Mouse (Mus musculus): ENCODE measurements around the gene Mief1. TPM values are rescaled to one million over a fixed set of nuclear protein-coding genes. Genes with fewer than 3 reads are reported as not detected.

Gene Mief1
- polyA plus RNA-seq, 1 experiment from 2014 or later, result 21.1 TPM

- Histone ChIP-seq H3K36me3 (no peaks in the 10 kb centered on the region), H3K9me3 (replicated peaks) (no peaks in the 10 kb centered on the region), H3K4me3 (no peak overlapping the region), H3K9ac (no peak overlapping the region), H3K4me2 (no peak overlapping the region), H3K27me3 (peaks cover 21% of the 10 kb centered on the region), H3K27ac (no peak overlapping the region), H3K4me1 (replicated peaks) (no peaks in the 10 kb centered on the region)
- ATAC-seq (replicated peaks; ENCODE audit: insufficient number of reproducible peaks, insufficient read depth, low FRiP score, low read depth), result no peak
- 59% methylated on average over 3 of the region's 3 CpGs for WGBS
Measured at GRCm38 (mm10) chr15:80271858-80272396, 38.1 kb downstream of the Mief1 start.

GRCm38 (mm10) chr15:80277107-80277506 is 43.3 kb downstream of the Mief1 start:
- H3K4me3 ChIP-seq, result no peak overlapping the region
- H3K9me3 ChIP-seq (replicated peaks), result no peaks in the 10 kb centered on the region
- no peak overlapping the region for H3K9ac ChIP-seq
- no peak overlapping the region for H3K27ac ChIP-seq
- no peaks in the 10 kb centered on the region for H3K4me1 ChIP-seq (replicated peaks)
- 40% methylated on average over 9 of the region's 9 CpGs for WGBS
- no peak overlapping the region for H3K4me2 ChIP-seq
- no peak for ATAC-seq (replicated peaks; ENCODE audit: insufficient number of reproducible peaks, insufficient read depth, low FRiP score, low read depth)
- H3K36me3 ChIP-seq, result no peaks in the 10 kb centered on the region
- H3K27me3 ChIP-seq, result peaks cover 54% of the 10 kb centered on the region

GRCm38 (mm10) chr15:80277625-80278024 is 43.8 kb downstream of the Mief1 start:
- Histone ChIP-seq H3K27ac (no peak overlapping the region), H3K4me2 (no peak overlapping the region), H3K36me3 (no peaks in the 10 kb centered on the region), H3K9me3 (replicated peaks) (no peaks in the 10 kb centered on the region), H3K9ac (no peak overlapping the region), H3K4me3 (no peak overlapping the region), H3K4me1 (replicated peaks) (no peaks in the 10 kb centered on the region), H3K27me3 (peaks cover 59% of the 10 kb centered on the region)
- ATAC-seq (replicated peaks; ENCODE audit: insufficient number of reproducible peaks, insufficient read depth, low FRiP score, low read depth), result no peak
- WGBS, result 3% methylated on average over 6 of the region's 6 CpGs

GRCm38 (mm10) chr15:80278121-80278759 is 44.4 kb downstream of the Mief1 start:
- H3K27ac ChIP-seq, result no peak overlapping the region
- WGBS, result 40% methylated on average over 4 of the region's 5 CpGs
- no peak for ATAC-seq (replicated peaks; ENCODE audit: insufficient number of reproducible peaks, insufficient read depth, low FRiP score, low read depth)
- no peak overlapping the region for H3K4me2 ChIP-seq
- H3K4me3 ChIP-seq, result no peak overlapping the region
- H3K27me3 ChIP-seq, result peaks cover 61% of the 10 kb centered on the region
- H3K4me1 ChIP-seq (replicated peaks), result no peaks in the 10 kb centered on the region
- no peaks in the 10 kb centered on the region for H3K9me3 ChIP-seq (replicated peaks)
- no peaks in the 10 kb centered on the region for H3K36me3 ChIP-seq
- H3K9ac ChIP-seq, result no peak overlapping the region

- ATAC-seq (replicated peaks; ENCODE audit: insufficient number of reproducible peaks, insufficient read depth, low FRiP score, low read depth), result no peak
- H3K27me3 ChIP-seq, result peaks cover 63% of the 10 kb centered on the region
- 71% methylated on average over 2 of the region's 2 CpGs for WGBS
Measured at GRCm38 (mm10) chr15:80279053-80279452, 45.2 kb downstream of the Mief1 start.

GRCm38 (mm10) chr15:80280646-80281045 is 46.8 kb downstream of the Mief1 start:
- no peaks in the 10 kb centered on the region for H3K4me1 ChIP-seq (replicated peaks)
- no peak overlapping the region for H3K27ac ChIP-seq
- H3K4me2 ChIP-seq, result no peak overlapping the region
- no peaks in the 10 kb centered on the region for H3K9me3 ChIP-seq (replicated peaks)
- H3K27me3 ChIP-seq, result peaks cover 79% of the 10 kb centered on the region
- no peak overlapping the region for H3K9ac ChIP-seq
- H3K4me3 ChIP-seq, result no peak overlapping the region
- 20% methylated on average over 6 of the region's 6 CpGs for WGBS
- ATAC-seq (replicated peaks; ENCODE audit: insufficient number of reproducible peaks, insufficient read depth, low FRiP score, low read depth), result no peak
- no peaks in the 10 kb centered on the region for H3K36me3 ChIP-seq

More at GRCm38 (mm10) chr15:80279053-80279452, 45.2 kb downstream of the Mief1 start:
- no peaks in the 10 kb centered on the region for H3K4me1 ChIP-seq (replicated peaks)
- no peaks in the 10 kb centered on the region for H3K36me3 ChIP-seq
- H3K4me3 ChIP-seq, result no peak overlapping the region
- no peak overlapping the region for H3K9ac ChIP-seq
- no peaks in the 10 kb centered on the region for H3K9me3 ChIP-seq (replicated peaks)
- H3K4me2 ChIP-seq, result no peak overlapping the region
- no peak overlapping the region for H3K27ac ChIP-seq

GRCm38 (mm10) chr15:80286851-80287415 is 53.1 kb downstream of the Mief1 start, which contains the start of gene Cacna1i:
TSS of gene Cacna1i (plus strand) at chr15:80287238.
- no peak for ATAC-seq (replicated peaks; ENCODE audit: insufficient number of reproducible peaks, insufficient read depth, low FRiP score, low read depth)
- no peaks in the 10 kb centered on the region for H3K9me3 ChIP-seq (replicated peaks)
- H3K4me3 ChIP-seq, result peak within 1 kb of the TSS; percentile 50
- no peak within 1 kb of the TSS for H3K27ac ChIP-seq
- H3K4me1 ChIP-seq (replicated peaks), result peaks cover 14% of the 10 kb centered on the region
- H3K27me3 ChIP-seq, result peaks cover 99% of the 10 kb centered on the region
- no peaks in the 10 kb centered on the region for H3K36me3 ChIP-seq
- 1% methylated on average over 47 of the region's 50 CpGs for WGBS
- H3K4me2 ChIP-seq, result peak within 1 kb of the TSS; percentile 90
- H3K9ac ChIP-seq, result 0 out of 2 replicates have a peak within 1 kb of the TSS, but pooled peaks have one; percentile 8

- H3K27me3 ChIP-seq, result peaks cover 93% of the 10 kb centered on the region
- no peak overlapping the region for H3K27ac ChIP-seq
- ATAC-seq (replicated peaks; ENCODE audit: insufficient number of reproducible peaks, insufficient read depth, low FRiP score, low read depth), result no peak
- H3K36me3 ChIP-seq, result no peaks in the 10 kb centered on the region
- H3K4me3 ChIP-seq, result peak overlapping the region; percentile 50
- H3K9ac ChIP-seq, result 0 out of 2 replicates have a peak overlapping the region, but pooled peaks have one; percentile 8
- H3K4me1 ChIP-seq (replicated peaks), result peaks cover 14% of the 10 kb centered on the region
- no peaks in the 10 kb centered on the region for H3K9me3 ChIP-seq (replicated peaks)
- peak overlapping the region; percentile 90 for H3K4me2 ChIP-seq
- 6% methylated on average over 23 of the region's 23 CpGs for WGBS
Measured at GRCm38 (mm10) chr15:80288036-80288435, 54.2 kb downstream of the Mief1 start.

GRCm38 (mm10) chr15:80289436-80289835 is 55.6 kb downstream of the Mief1 start:
- 8% methylated on average over 10 of the region's 10 CpGs for WGBS

GRCm38 (mm10) chr15:80297146-80297545 is 63.3 kb downstream of the Mief1 start:
- H3K9ac ChIP-seq, result no peak overlapping the region
- ATAC-seq (replicated peaks; ENCODE audit: insufficient number of reproducible peaks, insufficient read depth, low FRiP score, low read depth), result no peak
- H3K4me1 ChIP-seq (replicated peaks), result no peaks in the 10 kb centered on the region
- peaks cover 18% of the 10 kb centered on the region; the same call in 1 of the 2 replicates for H3K27me3 ChIP-seq
- 94% methylated on average over 1 of the region's 1 CpGs for WGBS
- H3K4me2 ChIP-seq, result no peak overlapping the region
- H3K27ac ChIP-seq, result no peak overlapping the region
- no peaks in the 10 kb centered on the region for H3K9me3 ChIP-seq (replicated peaks)
- no peaks in the 10 kb centered on the region for H3K36me3 ChIP-seq
- H3K4me3 ChIP-seq, result no peak overlapping the region

More at GRCm38 (mm10) chr15:80289436-80289835, 55.6 kb downstream of the Mief1 start:
- Histone ChIP-seq H3K4me1 (replicated peaks) (peaks cover 14% of the 10 kb centered on the region), H3K9me3 (replicated peaks) (no peaks in the 10 kb centered on the region), H3K27ac (no peak overlapping the region), H3K36me3 (no peaks in the 10 kb centered on the region), H3K4me2 (no peak overlapping the region), H3K4me3 (no peak overlapping the region), H3K9ac (no peak overlapping the region), H3K27me3 (peaks cover 88% of the 10 kb centered on the region)
- no peak for ATAC-seq (replicated peaks; ENCODE audit: insufficient number of reproducible peaks, insufficient read depth, low FRiP score, low read depth)

All from heart, embryonic 15.5 days (tissue).